Mouse (Mus musculus) G1E-ER4 (cell line): ENCODE results near the gene Prr12. TPM values are rescaled to one million over a fixed set of nuclear protein-coding genes. Genes with fewer than 3 reads are reported as not detected.

Experiments
- GATA1 ChIP-seq: IDR thresholded peaks from one replicate; pipeline ENCODE4 v1.8.0; 2012; ENCODE audit warnings: low read length, inconsistent platforms
- polyA plus RNA-seq: library from polyadenylated mRNA; stranded (reverse); fragments of >175 nt; gene quantifications from 2 replicates; pipeline ENCODE4 v1.2.3, GENCODE M21; 2012

The Prr12 gene
- polyA plus RNA-seq, 1 experiment = 149 TPM

DNA sequence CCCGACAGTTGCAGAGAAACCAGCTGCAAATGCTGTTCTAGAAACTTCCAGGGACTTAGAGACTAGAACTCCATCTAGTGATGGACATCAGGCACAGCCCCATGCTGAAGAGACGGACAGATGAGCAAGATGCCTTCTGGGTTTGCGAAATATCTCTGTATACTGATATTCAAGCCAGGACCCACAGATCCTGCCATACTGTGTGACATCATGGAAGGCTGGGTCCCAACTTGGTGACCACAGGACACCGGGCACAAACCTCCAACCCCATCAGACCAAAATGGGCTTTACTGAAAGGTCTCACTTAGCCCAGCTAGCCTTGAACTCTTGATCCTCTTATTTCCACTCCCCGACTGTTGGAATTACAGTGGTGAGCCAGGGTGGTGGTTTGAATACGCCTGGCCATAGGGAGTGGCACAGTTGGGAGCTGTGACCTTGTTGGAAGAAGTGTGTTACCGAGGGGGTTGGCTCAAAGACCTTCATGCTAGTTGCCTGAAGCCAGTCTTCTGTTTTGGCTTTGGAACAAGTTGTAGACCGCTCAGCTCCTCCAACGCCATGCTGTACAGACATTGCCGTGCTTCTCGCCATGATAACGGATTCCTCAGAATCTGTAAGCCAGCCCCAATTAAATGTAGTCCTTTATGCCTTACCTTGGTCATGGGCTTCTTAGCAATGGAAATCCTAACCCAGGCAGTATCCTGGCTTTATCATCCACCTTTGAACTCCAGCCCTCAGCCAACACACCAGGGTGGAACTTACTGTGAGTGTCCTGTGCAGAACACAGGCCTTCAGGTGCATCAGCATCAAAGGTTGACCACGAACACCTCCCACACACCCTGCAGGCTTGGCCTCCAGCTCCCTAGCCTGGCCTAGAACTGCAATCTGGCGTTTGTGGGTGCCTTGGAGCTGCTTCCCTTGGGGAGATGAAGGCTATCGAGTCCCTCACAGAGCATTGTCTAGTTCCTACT is 28.1 kb downstream of the Prr12 start:
- no peak for TF ChIP-seq GATA1

DNA sequence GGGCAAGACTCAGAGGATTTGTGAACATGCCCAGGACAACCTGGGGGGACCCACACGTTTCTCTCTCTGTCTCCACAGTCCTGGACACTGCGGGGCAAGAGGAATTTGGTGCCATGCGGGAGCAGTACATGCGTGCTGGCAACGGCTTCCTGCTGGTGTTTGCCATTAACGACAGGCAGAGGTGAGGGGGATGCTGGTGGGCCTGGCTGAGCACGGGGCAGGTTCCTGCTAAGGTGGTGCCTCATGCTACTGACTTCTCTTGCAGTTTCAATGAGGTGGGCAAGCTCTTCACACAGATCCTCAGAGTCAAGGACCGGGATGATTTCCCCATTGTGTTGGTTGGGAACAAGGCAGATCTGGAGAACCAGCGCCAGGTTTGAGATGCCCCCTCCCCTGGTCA is 32.5 kb downstream of the Prr12 start:
- TF ChIP-seq GATA1 = no peak

DNA sequence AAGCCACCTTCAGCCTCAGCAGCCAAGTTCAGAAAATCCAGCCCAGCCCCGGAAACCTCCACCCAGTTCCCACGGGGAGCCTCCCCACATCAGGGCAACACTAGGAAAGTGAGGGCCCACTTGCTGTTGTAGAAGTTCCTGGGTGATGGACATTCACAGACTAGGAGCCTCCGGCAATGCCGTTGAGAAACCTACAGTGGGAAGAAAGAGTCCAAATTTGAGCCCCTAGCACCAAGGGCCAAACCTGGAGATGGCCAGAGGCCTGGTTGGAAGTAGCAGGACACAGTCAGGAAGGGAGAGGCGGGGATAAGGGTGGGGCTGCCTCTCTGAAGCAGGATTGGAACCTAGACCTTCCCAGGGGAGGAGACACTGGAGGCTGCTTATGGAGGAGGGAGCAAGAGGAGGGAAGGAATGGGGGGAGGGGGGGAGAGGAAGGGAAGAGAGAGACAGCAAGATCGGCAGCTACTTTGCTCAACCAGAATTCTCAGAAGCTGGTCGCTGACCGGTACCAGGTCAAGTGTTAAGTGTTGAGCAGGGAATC is 33.6 kb downstream of the Prr12 start:
- no peak for TF ChIP-seq GATA1

DNA sequence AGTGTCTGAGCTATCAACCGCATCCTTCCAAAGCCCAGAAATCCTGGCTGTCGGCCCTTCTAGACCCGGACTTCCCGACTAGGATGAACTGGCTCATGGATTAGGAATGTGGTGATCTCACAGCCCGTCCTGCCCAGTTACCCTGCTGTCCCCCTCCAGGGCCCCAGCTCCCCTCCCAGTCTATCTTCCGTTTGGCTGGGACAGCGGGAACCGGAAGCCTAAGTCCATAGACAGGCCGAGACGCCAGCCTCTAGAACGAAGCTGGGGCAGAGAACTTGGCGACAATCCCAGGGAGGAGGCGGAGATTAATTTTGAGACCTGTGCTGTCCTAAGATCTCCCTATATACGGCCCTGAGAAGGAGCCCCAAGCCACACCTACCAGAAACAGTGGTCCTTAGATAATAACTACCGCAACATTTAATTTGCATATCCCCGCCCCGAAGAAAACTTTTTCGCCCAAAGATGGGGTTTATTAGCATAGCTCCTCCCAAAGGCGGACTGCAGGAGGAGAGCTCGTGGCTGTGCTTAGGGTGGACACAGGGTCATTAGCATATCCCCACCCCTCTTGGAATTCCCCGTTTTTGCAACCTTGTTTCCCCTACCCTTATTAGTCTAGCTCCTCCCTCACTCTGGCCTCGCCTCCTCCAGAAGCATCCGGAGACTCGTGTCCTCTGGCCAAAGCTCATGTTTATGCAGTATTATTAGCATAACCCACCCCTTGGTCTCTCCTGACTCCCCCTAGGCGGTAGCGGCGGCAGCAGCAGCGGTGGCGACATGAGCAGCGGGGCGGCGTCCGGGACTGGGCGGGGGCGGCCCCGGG is 35.2 kb downstream of the Prr12 start, which contains the start of gene Rras:
Gene Rras, plus strand, starts transcription at position 720 of the 820 bp plus-strand sequence.
- no peak for TF ChIP-seq GATA1

DNA sequence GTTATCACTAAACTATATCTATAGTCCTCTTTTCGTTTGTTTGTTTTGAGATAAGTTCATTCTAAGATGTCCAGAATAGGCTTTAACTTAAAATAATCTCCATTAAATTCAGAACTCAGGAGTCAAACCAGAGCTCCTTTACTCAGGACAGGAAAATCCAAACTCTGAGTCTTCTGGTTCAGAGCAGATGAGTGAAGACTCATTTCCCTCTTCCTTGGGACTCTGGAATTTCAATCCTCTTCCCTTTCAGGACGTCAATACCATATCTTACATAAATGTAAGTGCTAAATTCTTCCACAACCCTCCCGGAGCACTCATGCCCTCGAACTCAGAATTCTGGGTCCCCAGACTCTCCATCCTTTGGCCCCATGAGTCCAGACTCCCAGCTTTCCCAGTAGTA is 35.9 kb downstream of the Prr12 start:
- no peak for TF ChIP-seq GATA1

DNA sequence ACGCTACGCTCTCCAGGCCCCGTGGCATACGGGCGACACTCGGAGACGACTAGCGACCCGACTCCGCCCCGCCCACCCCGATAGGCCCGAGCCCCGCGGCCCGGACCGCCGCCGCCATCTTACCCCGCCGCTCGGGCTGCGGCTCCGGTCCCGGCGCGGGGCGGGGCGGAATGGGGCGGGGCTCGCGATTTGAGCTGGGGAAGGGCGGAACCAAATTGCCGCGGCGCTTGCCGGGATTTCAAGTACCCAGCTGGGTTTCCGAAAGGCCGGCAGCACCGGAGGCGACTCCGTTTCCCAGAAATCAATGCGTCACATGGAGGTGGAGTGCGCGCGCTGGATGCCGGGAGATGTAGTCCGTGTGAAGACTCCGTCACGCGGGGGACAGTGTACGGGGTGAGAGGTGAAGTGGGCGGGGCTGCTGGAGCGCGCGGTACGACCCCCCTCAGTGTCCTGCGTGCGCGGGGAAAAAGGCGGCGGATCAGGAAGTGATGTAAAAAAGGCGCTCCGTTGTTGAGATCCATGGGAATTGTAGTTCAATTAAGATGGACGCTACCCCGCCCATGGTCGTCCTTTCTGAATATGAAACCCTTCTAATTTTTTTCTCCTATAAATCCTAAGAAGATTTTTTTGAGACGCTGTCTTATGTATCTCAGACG is 36.6 kb downstream of the Prr12 start, which contains the start of gene Scaf1:
Gene Scaf1, minus strand, starts transcription at position 407 of the 656 bp plus-strand sequence.
- no peak for TF ChIP-seq GATA1

DNA sequence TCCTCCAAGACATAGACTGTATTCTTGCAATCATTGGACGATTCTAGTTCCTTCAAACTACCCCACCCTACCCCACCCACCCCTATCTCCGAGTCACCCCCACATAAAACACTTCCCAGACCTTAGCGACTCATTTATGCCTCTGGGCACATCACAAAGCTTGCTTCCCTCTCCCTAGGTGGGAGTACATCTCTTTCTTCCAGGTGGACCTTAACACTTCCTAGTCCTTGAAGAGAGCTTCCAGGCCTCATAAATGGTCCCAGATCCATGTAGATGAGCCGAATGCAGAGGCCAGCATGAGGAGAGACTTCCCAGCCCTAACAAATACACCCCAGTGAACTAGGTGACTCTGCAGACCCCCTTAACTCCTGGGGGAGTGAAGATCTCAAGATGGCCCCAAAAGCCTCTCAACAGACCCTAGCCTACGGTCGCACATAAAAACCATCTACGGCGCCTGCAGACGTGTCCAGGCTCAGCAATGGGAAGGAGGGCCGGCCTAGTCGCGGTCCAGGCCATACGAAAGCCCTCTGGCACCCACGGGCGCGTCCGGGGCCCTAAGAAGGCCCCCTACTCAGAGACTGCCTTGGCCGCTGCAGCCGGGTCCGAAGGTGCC is 37.2 kb downstream of the Prr12 start:
- TF ChIP-seq GATA1 = no peak

DNA sequence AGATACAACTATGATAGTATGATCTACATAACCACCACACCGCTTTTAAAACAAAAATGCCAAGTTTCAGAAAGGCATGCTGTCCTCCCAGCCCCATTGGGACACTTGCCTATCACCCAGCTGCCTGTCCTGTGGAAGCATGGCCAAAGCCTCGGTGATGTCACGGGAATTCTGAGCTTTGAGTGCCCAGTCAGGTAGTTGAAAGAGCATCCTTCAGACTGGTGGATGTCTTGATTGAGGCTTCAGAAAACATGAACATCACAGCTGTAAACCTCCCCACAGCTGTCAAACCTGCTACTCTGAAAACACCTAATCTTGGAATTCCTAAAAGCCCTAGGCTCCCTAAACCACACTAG is 38.6 kb downstream of the Prr12 start:
- TF ChIP-seq GATA1 = no peak

DNA sequence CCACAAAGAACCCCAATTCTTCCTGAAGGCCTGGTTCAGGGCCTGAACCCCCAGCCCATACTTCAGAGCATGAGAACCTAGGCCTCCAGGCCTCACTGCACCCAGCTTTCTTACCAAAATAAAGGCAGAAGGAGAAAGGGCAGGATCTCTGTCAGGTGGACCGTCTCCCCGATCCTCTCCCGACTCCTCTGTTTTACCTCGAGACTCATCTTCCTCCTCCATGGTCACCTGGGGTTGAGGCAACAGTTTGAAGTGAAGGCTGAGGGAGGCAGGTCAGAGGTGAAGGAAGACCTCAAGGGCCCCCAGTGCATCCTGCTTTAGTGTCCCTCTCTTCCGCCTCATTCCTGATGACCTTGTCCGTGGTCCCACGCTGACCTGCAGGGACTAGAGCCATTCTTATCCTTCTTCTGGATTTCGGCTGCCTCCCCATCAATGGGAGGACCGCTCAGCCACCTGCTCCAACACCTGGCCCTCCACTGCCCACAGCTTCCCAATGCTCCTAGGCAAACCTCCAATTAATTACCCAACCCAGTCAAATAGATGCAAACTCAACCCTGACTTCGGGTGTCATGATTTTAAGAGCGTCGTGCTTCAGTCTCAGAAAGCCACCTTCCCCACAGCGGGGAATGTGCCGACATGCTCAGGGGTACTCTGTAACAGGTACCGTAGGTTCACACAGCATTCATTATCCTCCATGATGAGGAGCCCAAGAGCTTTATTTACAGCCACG is 39.1 kb downstream of the Prr12 start:
- TF ChIP-seq GATA1 = no peak

DNA sequence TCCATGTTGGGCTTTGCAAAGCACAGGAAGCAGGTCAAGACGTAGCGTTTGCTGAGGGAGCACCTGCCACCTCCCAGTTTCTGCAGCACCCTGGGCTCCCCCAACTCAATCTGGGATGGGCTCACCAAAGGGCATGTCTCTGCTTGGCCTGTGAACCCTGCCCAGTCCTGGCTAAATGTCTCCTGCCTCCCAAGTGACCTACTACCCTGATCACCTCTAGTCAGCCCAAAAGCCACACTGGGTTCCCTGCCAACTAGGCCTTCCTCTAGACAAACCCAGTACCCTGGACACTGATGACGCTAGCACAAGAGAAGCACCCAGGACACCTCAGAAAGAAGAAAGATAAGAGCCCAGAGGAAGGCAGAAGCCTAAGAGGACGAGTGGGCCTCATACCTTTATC is 39.9 kb downstream of the Prr12 start:
- no peak for TF ChIP-seq GATA1

DNA sequence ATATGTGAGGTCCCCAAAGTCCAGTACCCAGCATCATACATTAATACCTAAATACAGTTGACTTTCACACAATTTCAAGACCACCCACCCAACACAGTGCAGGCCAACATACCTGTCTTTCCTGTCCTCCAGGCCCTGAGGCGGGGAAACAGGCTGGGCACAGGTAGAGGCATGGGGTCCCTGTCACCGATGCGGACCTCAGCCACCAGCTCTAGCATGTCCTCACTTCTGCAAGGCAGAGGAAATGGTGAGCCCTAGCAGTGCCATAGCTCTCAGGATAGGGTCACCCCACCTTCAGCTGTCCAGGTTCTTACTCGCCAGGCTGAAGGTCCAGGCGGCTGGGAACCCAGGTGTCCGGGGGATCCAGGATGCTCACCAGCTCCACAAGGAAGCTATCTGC is 40.7 kb downstream of the Prr12 start:
- TF ChIP-seq GATA1 = no peak

DNA sequence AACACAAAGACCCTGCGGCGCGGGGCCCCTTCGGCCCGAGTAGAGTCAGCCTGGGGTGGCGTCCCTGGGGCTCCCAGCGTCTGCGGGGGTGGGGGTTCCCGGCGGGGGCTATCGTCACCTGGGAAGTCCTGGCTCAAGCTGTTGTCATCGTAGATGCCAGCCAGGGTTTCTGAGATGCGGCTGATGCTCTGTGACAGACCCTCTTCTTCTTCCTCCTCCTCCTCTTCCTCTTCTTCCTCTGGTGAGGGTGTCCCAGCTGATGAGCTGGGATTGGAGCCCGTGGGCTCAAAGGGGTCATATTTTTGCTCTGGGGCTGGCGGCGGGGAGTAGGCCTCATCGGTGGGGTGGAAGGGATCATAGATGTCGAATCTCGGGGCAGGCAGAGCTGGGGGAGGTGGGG is 44.3 kb downstream of the Prr12 start:
- no peak for TF ChIP-seq GATA1

DNA sequence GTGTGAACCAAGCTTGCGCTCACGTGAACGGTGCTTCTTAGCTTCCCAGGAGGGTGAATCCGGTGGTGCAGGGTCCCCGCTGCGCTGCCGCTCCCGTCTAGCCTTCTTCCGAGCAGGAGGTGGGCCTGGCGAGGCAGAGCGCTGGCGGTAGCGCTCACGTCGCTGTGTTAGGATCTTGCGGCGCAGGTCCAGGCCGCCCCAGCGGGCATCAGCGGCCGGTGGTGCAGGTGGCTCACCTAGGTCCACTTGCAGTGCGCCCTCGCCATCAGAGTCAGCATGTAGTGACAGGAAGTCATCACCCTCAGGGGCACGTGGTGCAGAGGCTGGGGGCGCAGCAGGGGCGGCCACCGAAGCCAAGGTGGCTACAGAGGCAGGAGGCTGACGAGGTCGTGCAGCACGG is 44.8 kb downstream of the Prr12 start:
- no peak for TF ChIP-seq GATA1

DNA sequence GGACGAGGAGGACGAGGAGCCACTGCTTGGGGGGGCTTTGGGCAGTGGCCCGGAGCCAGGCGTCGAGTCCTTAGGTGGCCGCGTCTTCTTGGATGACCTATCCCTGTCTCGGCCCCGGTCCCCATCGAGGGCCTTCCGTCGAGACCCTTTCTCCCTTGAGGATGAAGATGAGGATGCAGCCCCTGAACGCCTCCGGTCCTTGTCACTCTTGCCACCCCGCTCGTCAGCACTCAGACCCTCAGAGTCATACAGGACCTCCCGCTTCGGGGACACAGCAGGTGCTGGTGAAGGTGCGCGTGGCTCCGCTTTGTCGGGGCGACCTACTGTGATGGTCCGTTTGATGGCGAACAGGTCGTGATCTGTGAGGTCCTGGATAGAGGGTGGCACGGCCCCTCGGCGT is 45.5 kb downstream of the Prr12 start:
- no peak for TF ChIP-seq GATA1
